Comparison of ENCODE assay signal across 25 mouse cellular contexts in the genomic region with DNA sequence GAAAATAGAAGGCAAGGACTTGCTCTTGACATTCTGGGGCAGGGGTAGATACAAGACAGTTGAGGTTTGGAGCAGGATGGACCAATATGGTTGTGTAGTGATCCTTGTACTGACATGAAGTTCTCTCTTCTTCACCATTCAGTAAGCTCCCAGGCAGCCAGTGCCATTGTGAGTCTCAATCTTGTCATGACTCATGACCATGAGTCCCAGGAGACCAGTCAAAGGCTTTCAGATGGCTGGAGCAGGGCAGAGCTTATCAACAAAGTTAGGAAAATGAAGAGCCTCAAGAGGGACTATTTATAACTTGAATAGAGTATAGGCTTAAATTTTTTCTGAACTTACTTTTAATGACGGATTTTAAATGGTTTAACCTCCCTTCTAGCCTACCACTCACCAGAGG.
"Had no signal": no experiment of that assay in that cellular context is flagged by ENCODE, and none has a peak within 500 bp of the region (broad histone marks: within the 10 kb centered on the region; RNA-seq: fewer than 3 reads in every experiment).

No protein-coding gene starts in this region.

- H3K27ac ChIP-seq: gastrocnemius, adult 2 months; hindbrain, embryonic 10.5 days; hindbrain, embryonic 12.5 days; hindbrain, embryonic 15.5 days; hindbrain, postnatal 0 days; kidney, embryonic 15.5 days; kidney, postnatal 0 days; limb, embryonic 13.5 days; limb, embryonic 15.5 days; liver, embryonic 12.5 days; liver, embryonic 14.5 days had no signal

- H3K4me1 ChIP-seq: heart, embryonic 12.5 days; hindbrain, embryonic 10.5 days; hindbrain, embryonic 12.5 days; hindbrain, embryonic 15.5 days; kidney, embryonic 15.5 days; limb, embryonic 13.5 days; limb, embryonic 15.5 days; liver, embryonic 12.5 days had no signal

- H3K4me3 ChIP-seq: gastrocnemius, adult 2 months; heart, embryonic 12.5 days; hindbrain, embryonic 10.5 days; hindbrain, embryonic 12.5 days; hindbrain, embryonic 15.5 days; kidney, embryonic 15.5 days; limb, embryonic 13.5 days; limb, embryonic 15.5 days; liver, embryonic 12.5 days had no signal

- ATAC-seq: hindbrain, postnatal 0 days; intestine, embryonic 16.5 days; liver, embryonic 12.5 days had no signal

- H3K9me3 ChIP-seq: hindbrain, embryonic 10.5 days; hindbrain, embryonic 12.5 days; hindbrain, embryonic 15.5 days; kidney, embryonic 15.5 days; limb, embryonic 13.5 days; limb, embryonic 15.5 days; liver, embryonic 12.5 days had no signal

- H3K36me3 ChIP-seq: heart, embryonic 12.5 days; hindbrain, embryonic 10.5 days; hindbrain, embryonic 12.5 days; kidney, embryonic 15.5 days; limb, embryonic 13.5 days; limb, embryonic 15.5 days; liver, embryonic 12.5 days had no signal

- DNase-seq: gastrocnemius, adult 2 months; gastrocnemius, postnatal 10 days; gastrocnemius, postnatal 25 days; heart, postnatal 14 days; heart, postnatal 4 days; kidney, adult 11 months; kidney, adult 2 months; kidney, adult 9 months; kidney, postnatal 14 days; kidney, postnatal 36 days; layer of hippocampus, adult 9-11 months; layer of hippocampus, postnatal 36 days; left cerebral cortex, postnatal 4 days had no signal

- H3K27me3 ChIP-seq: heart, embryonic 12.5 days; hindbrain, embryonic 12.5 days; hindbrain, embryonic 15.5 days; kidney, embryonic 15.5 days; limb, embryonic 13.5 days; limb, embryonic 15.5 days; liver, embryonic 12.5 days had no signal
